Mouse (Mus musculus) c-Kit-positive CD71-positive TER-119-negative erythroid progenitor cells, embryonic 14.5 days (primary cell): Measurements from ENCODE around the gene Hba-a2.

Experiments used
- DNase-seq: peaks from one replicate; pipeline ENCODE4 v3.0.0-alpha.2; 2013; ENCODE audit warnings: low read depth

The Hba-a2 gene

DNA sequence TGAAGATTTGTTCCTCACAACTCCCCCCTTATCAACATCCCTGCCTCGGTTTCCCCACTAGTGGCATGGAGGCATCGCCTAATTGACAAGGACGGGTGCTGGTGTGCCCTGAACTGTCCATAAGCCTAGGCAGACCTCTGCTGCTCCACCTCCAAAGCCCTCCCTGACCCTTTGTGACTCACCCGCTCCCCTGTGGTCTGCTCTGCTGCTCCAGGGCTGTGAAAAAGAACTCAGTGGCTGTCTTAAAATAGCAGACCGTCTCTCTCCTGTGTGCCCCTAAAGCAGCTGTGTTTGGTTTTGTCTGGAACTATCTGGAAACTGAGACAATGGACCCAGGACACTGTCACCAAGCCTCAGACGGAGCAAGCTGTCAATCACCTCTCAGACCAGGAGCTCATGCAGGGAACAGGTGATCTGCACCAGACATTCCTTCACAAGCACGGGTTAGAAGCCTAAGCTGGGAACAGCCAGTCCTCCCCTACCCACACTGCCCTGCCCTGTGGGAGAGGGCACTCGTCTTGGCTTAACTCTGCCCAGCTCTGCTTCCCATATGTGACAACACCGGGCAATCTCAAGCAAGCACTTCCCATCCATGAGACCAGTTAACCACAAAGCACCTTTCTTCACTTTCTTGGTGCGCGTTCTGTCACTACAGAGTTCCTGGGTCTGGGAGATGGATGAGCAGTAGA, 24.4 kb downstream of the Hba-a2 start:
- DNase-seq = no peak

DNA sequence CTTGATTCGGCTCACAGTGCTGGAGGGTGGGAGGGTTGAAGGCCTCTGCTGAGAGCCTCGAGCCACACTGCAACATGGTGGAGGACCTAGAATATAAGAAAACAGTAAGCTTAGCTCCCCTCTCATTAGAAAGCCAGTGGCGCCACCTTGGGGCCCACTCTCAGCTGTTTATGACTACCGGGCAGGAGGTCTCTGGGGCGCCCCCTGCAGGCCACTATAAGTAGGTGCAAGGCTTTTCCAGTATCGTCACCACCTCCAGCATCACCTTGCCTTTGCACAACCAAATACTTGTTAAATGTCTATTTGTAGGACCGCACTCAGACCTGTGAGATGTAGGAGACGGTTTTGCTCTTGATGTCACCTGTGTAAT, 24.9 kb downstream of the Hba-a2 start:
- DNase-seq = peak; percentile 79

DNA sequence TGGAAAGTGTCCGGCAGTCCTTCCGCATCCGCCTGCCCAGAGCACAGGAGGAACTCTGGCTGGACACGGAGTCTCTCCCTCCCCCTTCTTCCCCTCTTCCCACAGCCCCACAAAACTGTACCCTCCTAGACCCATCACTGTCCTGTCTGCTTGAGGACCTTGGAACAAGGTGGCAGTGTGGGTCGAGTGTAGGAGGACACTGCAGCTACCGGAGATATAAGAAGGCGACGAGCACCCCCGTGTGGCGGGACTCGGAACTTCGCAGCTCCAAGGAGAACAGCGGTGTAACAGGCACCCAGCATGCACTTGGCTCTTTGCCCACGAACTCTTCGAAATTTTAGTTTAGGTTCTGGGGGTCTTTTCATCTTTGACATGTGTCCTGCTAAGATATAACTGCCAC, 28.3 kb downstream of the Hba-a2 start:
- DNase-seq = peak; percentile 66

DNA sequence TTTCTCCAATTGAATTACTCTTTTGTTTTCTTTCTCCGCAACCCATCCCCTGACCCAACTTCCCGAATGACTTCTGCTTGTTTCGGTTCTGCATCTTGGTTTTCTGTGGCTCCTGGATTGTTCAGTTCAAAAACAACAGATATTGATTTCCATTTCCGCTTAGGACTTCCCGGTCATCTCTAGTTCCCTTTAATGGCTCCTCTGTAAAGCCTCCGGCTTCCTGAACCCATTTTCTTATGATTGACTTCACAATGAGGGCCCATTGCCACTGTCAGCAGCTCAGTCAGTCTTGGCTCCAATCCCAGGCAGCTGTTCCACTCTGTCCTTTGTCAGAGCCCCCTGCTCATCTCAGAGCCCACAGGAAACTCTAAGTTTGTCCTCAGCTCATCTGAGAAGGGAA, 34.8 kb downstream of the Hba-a2 start:
- no peak for DNase-seq

DNA sequence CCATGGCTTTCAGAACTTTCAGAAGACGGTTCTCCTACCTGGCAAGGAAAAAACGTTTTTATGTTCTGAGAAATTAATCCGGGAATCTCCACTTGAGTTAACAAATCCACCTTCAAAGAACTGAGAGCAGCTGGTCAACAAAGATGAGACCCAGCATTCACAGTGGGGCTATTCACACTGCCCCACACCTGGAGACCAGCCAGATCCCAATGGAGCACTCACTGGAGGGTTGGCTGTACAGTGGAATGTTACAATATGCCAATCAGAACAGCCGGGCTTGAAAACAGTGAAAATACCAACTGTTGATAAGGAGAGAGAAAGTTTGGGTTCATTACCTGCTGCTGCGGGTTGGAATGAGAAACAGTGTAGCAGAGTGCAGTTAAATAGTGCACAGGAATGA, 35.6 kb downstream of the Hba-a2 start:
- no peak for DNase-seq

DNA sequence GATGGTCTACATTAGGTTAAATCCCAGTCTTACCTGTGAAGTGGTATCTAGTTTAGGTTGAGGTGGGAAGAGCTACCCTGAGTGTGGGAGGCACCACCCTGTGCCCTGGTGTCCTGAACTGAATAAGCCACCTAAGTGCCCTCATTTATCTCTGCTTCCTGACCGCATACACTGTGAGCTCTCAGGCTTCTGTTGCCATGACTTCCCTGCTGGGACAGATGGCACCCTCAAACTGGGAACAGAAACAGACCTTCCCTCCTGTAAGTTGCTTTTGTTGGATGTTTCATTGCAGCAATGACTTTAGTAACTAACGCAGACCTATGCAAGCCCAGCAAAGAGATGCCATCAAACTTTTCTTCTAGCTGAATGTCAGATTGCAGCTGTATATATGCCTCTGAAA, 36.9 kb downstream of the Hba-a2 start:
- no peak for DNase-seq

DNA sequence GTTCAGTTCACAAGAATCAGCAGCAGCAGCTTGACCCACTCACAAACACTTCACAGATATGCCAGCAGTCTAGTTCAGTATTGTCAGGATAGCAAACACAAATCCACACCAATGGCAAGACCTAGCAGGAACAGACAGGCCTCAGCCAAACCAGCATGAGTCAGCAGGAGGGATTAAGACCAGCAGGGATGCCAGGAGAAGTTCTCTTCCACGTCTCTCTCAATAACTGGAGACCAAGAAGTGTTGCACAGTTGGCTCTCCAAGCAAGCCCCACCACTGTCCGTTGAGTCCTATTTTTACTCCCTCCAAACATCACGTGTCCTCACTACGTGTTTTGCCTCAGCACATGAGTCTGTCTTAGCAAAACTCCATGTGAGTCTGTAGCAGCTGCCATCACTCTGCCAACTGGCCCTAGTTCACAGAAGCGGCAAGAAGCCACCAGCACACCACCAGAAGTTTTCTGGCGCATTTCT, 40.2 kb downstream of the Hba-a2 start:
- DNase-seq = no peak

DNA sequence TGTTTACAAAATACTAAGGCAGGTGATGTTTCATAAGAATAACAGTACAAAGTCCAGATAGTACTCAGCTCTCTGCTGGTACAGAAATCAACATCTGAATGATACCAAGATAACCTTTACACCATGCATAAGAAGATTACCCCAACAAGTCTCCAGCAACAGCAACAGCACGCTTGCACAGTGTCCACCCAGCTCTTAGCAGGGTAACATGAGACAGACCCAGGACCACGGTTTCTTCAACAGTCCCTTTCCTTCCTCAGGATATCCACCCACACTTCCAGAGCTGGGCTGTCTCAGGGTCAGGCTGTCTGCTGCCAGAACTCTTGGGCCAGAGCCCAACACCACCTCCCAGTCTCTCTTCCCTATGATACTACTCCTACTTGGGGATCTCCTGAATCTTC, 42.8 kb downstream of the Hba-a2 start:
- DNase-seq = no peak

DNA sequence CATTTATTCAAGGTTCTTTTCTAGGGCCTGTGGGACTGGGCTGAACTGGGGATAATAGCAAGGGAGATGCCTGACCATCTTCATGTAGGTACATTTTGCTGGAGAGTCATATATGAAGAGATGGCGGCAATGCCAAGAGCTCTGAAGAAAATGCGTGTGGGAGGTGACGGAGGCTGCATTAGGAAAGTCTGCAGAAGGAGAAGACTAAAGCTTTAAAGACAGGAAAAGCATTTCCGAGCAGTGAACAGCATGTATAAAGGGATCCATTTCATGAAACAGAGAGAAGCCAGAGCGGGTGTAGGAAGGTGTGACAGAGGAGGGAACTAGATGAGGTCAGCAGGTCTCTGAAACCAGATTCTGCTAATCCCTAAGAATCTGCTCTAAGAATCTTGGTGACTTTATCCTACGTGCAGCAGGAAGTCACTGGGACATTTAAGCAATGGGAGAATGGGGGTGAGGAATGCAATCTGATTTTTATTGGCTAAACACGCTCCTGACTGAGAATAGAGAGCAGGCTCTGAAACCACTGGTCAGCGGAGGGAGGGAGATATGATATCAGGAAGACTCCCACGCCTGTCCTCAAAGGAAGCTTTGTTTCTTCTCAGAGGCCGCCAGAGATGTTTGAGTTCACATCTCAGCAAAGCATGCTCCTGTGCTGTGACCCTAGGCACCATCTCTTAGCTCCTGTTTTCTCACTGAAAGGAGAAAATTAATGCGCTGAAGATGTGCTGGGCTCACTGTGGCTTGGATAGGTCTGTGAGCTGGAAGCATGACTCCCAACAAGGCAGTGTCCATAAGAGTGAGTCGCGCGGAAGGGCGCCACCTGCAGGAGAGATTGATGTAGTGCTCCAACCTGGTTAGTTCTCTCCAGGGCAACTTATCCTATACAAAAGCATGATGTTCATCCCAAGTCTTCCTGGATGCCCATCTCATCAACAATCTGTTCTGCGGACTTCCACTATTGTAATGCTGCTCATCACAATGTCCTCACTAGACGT, 44.5 kb downstream of the Hba-a2 start:
- DNase-seq = peak; percentile 38

DNA sequence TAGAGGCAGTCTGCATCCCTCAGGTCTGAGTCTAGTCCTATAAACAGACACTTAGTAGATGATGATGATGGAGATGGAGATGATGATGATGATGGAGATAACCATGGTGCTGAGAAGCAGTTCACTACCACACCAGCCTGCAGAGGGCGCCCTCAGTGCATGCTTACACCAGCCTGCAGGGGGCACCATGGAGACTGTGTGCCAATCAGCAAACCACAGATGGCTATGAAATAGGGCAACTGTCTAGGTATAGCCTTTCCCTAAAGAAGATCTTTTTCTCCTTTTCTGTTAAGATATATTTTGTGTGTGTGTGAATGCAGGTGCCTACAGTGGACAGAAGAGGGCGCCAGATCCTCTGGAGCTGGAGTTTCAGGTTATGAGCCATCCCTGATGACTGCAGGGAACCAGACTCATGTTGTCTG, 46.5 kb downstream of the Hba-a2 start:
- DNase-seq = peak; percentile 13

DNA sequence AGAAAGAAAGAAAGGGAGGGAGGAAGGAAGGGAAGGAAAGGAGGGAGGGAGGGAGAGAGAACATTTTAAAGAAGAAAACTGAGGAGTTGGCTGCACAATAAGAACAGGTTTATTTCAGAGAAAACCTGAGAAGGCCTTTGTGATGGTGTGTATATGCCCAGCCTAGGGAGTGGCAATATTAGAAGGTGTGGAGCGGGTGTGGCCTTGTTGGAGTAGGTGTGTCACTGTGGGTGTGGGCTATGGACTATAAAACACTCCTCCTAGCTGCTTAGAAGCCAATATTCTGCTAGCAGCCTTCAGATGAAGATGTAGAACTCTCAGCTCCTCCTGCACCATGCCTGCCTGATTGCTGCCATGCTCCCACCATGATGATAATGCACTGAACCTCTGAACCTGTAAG, 47.1 kb downstream of the Hba-a2 start:
- no peak for DNase-seq

DNA sequence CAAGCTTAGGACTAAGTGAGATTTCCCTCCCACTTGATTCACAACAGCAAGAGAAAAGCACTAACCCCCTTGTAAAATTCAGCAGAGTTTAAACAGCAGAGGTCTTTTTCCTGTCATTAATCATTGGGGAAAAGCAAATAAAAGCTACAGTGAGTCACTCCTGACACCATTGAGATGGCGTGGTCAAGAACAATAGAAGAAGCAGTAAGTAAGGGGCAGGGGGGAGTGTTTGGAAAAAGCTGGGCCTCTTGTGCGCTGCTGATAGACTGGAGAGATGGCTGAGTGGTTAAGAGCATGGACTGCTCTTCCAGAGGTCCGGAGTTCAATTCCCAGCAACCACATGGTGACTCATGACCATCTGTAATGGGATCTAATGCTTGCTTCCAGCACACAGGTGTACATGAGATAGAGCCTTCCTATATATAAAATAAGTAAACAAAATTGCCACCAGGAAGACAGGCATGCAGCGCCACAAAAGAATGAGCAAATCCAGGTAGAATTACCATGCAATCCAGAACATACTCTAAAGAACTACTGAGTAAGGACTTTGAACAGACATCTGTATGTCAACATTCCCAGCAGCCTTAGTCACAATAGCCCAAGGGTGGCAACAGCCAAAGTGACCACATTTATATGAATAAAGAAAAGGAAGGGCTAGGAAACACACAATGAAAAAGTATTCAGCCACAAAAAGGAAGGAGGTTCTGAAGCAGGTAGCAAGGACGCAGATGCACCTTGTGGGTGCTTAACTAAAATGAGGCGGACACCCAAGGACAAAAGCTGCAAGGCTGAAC, 49.4 kb downstream of the Hba-a2 start:
- DNase-seq = no peak
